Mouse (Mus musculus) thymus, postnatal 14 days (tissue): ENCODE results near the gene Memo1.
"Not testable (repeated sequence)": the region's sequence is repeated elsewhere in the genome, so short reads cannot be mapped to it uniquely, and the experiment has no call there.

Experiments used
- DNase-seq: peaks from one replicate; pipeline ENCODE4 v3.0.0; 2021

Memo1 gene

GRCm38 (mm10) chr17:74242788-74243187 lies 52.5 kb downstream of the Memo1 start:
- no peak for DNase-seq

GRCm38 (mm10) chr17:74240322-74240721 lies 55.0 kb downstream of the Memo1 start:
- DNase-seq: no peak

GRCm38 (mm10) chr17:74228131-74228759 lies 67.1 kb downstream of the Memo1 start:
- DNase-seq: no peak

- DNase-seq: no peak
Observed at GRCm38 (mm10) chr17:74217304-74217703, 78.0 kb downstream of the Memo1 start.

- not testable (repeated sequence) for DNase-seq
Observed at GRCm38 (mm10) chr17:74212831-74213524, 82.3 kb downstream of the Memo1 start.

- DNase-seq: no peak
Observed at GRCm38 (mm10) chr17:74209143-74209908, 86.0 kb downstream of the Memo1 start.

- DNase-seq: no peak
Observed at GRCm38 (mm10) chr17:74195943-74196342, 99.4 kb downstream of the Memo1 start.

- no peak for DNase-seq
Observed at GRCm38 (mm10) chr17:74194755-74195154, 100.6 kb downstream of the Memo1 start.

GRCm38 (mm10) chr17:74193463-74193862 lies 101.9 kb downstream of the Memo1 start:
- no peak for DNase-seq

- DNase-seq: no peak
Observed at GRCm38 (mm10) chr17:74191446-74191845, 103.9 kb downstream of the Memo1 start.

- no peak for DNase-seq
Observed at GRCm38 (mm10) chr17:74186197-74186596, 109.1 kb downstream of the Memo1 start.

- DNase-seq: no peak
Observed at GRCm38 (mm10) chr17:74184739-74185138, 110.6 kb downstream of the Memo1 start.

- no peak for DNase-seq
Observed at GRCm38 (mm10) chr17:74180889-74181288, 114.4 kb downstream of the Memo1 start.

- not testable (repeated sequence) for DNase-seq
Observed at GRCm38 (mm10) chr17:74179640-74180039, 115.7 kb downstream of the Memo1 start.

GRCm38 (mm10) chr17:74173726-74174125 lies 121.6 kb downstream of the Memo1 start:
- DNase-seq: no peak

- DNase-seq: no peak
Observed at GRCm38 (mm10) chr17:74172834-74173233, 122.5 kb downstream of the Memo1 start.

GRCm38 (mm10) chr17:74159443-74159894 lies 135.9 kb downstream of the Memo1 start:
- DNase-seq: peak; percentile 86

- no peak for DNase-seq
Observed at GRCm38 (mm10) chr17:74158161-74158560, 137.2 kb downstream of the Memo1 start.
